Mouse (Mus musculus) mesoderm, embryonic 11.5 days (tissue): ENCODE data around the gene Stk26.

Experiments used
- DNase-seq: peaks from one replicate; pipeline ENCODE4 v3.0.0-alpha.2; 2012; ENCODE audit warnings: low read depth, low spot score

Stk26 gene

GRCm38 (mm10) chrX:50840847-50841560 is at the start of gene Stk26:
Gene Stk26 (plus strand): TSS chrX:50841047.
- peak; percentile 55 for DNase-seq

DNA sequence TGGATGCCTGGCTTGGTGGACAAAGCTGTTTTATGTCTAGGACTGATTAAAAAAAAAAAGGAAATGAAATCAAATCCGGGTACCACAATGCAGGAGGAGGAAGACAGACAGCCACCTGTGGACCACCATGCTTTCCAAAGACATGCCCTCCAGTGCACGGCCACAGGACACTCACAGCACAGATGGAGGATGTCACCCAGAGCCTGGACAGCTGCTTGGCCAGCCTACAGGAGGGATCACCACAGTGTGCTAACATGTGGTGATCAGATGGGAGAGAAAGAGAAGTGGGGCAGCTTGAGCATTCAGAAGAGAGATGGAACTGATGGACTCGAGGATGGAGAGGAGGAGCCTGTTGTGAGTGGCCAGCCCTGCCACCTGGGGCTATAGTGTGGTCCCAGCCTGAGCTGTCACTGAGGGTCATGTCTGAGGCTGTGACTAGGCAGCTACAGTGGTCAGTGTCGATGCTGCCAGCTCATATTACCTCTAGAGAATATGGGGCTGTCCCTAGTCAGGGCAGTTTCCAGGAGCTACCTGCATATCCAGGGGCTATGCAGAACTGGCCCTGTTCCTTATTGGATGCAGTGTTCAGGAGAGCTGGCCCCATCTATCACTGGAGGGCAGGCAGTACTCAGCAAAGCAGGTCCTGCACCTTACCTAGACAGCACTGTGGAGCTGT is 47.7 kb upstream of the Stk26 start:
- no peak for DNase-seq

GRCm38 (mm10) chrX:50797798-50798197 is 43.0 kb upstream of the Stk26 start:
- DNase-seq = no peak

GRCm38 (mm10) chrX:50798571-50798970 is 42.3 kb upstream of the Stk26 start:
- no peak for DNase-seq

DNA sequence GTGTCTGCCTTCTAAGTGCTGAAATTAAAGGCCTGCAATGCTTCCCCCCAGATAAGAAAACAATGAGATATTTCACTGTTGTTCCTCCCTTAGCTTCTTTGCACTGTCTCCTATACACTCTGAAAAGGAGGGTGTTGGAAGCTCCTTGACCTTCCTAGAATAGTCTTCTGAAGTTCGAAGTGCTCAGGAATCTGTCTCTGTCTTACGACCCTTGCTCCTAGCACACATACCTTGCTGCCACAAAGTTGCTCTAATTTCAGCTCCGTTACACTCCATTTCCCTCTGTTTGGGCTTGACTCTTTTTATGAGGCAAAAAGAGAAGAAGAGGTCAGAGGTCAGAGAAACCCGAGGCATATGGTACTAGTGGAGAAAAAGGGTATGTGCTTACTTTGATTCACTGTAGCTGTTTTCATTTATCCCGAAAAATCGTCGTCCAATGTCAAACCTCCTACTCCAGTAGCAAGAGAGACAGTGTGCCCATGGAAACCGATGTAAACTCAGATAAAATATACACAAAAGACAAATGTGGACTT is 41.1 kb upstream of the Stk26 start:
- DNase-seq = peak; percentile 49

GRCm38 (mm10) chrX:50805654-50806053 is 35.2 kb upstream of the Stk26 start:
- DNase-seq = no peak

- DNase-seq = no peak
These were observed 17.0 kb upstream of the Stk26 start for GRCm38 (mm10) chrX:50823856-50824255.

DNA sequence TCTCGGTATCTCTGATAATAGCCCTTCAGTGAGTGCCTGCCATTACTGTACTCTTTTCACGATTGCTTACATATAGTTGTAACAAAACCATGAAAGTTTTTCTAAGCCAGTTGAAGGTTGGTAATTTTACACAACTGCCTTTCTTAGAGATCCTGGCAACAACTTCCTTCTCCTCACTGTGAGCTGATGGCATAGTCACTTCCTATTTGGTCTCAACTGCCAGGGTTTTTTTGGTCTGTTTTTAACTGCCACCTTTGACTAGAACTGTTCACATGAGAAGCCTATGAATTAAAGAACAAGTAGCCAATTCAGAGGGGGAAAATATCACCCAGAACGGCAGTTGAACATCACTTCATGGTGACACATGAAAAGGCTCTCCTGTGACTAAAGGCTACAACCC is 5.3 kb upstream of the Stk26 start:
- no peak for DNase-seq

- no peak for DNase-seq
These were observed 4.7 kb upstream of the Stk26 start for GRCm38 (mm10) chrX:50836029-50836691.

GRCm38 (mm10) chrX:50841587-50841986 is 740 bp downstream of the Stk26 start:
- DNase-seq = peak; percentile 8

- DNase-seq = no peak
These were observed 1.2 kb downstream of the Stk26 start for GRCm38 (mm10) chrX:50842046-50842445.

GRCm38 (mm10) chrX:50850428-50851184 is 9.8 kb downstream of the Stk26 start:
- DNase-seq = no peak

DNA sequence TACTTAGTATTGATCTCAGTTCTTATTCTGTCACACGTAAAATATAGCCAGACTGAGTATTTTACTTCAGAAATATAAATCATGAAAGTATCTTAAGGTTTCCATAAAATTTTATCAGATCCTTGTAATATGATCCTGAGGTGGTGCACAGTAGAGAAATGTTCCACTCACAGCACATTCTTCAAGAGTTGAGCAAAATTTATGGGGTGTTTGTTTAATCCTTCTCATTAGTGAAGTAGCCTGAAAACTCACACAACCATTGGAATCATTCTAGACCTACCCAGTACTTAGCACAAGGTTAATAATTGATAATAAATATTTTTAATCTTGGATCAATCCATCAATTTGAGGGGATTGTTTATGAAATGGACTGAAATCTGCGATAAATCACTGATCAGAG is 22.9 kb downstream of the Stk26 start:
- DNase-seq = peak; percentile 22

DNA sequence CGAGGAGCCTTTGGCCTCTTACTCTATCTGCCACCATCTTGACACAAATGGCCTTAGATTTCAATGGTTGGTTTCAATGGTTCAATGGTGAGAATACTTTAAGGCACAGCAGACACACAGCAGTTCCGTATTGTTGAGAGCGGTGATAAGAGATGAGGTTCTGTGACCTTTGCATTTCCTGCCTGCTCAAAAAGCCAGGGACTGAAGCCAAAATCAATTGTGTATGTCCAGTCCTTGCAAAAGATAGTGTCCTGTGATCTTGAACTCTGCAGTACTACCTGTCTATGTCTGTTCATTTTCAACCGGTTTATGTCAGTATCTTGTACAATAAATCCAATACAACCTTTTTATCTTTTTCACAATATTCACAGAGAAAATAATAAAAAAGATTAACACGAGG is 23.9 kb downstream of the Stk26 start:
- DNase-seq = no peak

- DNase-seq = no peak
These were observed 33.6 kb downstream of the Stk26 start for GRCm38 (mm10) chrX:50874246-50875002.

GRCm38 (mm10) chrX:50887999-50888398 is 47.2 kb downstream of the Stk26 start:
- DNase-seq = no peak

- no peak for DNase-seq
These were observed 62.6 kb downstream of the Stk26 start for GRCm38 (mm10) chrX:50903497-50903896.

- DNase-seq = no peak
These were observed 69.1 kb downstream of the Stk26 start for GRCm38 (mm10) chrX:50909915-50910314.

DNA sequence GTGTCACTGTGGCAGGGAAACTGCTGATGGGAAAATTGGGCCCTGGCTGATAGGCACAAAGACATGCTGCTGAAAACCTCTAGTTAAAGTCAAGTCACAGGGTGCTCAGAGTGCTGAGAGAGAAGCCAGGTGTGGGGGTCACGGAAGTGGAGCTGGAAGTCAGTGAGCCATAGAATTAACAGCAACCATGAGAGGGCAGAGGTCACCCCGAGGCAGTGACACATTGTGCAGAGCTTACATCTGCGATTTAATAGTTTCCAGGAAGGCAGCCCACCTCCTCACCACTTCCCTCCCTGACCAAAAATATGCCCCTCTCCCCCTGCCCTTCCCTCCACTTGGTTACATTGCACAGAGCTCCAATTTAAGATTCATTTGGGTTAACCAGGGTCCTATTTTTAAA is 76.5 kb downstream of the Stk26 start:
- DNase-seq = peak; percentile 30

- DNase-seq = no peak
These were observed 77.9 kb downstream of the Stk26 start for GRCm38 (mm10) chrX:50918754-50919153.
